Mouse (Mus musculus) small intestine, adult 2 months (tissue): ENCODE measurements around the gene Ccl8.

Experiments
- CTCF ChIP-seq: fragments of 200-500 bp; IDR thresholded peaks from 2 replicates; pipeline ENCODE4 v1.5.1; 2012; ENCODE audit warnings: low read depth, mild to moderate bottlenecking, control low read depth, inconsistent platforms, low read length, moderate library complexity, mixed read lengths; ENCODE audit not compliant: insufficient replicate concordance, insufficient read length; ENCODE audit errors: extremely low read depth
- POLR2A ChIP-seq: fragments of 200-500 bp; IDR thresholded peaks from 2 replicates; pipeline ENCODE4 v1.6.1; 2012; ENCODE audit warnings: low read depth, mild to moderate bottlenecking, control low read depth, inconsistent platforms, low read length, moderate library complexity

GRCm38 (mm10) chr11:82110372-82111248 is 4.4 kb upstream of the Ccl8 start:
- TF ChIP-seq POLR2A (no peak), CTCF (no peak)
